Mouse (Mus musculus) gastrocnemius, postnatal 36 days (tissue): ENCODE results near the gene Efna3. TPM values are rescaled to one million over a fixed set of nuclear protein-coding genes. Genes with fewer than 3 reads are reported as not detected.

Experiments
- DNase-seq, 2 experiments: peaks; one replicate each; pipeline ENCODE4 v3.0.0; 2022
- intact Hi-C: fragments of 180-260 bp; cut with DNase I; formaldehyde crosslinking; loops from one replicate; pipeline ENCODE4 v1.15.1; 2025
- total RNA-seq, 2 experiments: library from RNA; stranded (reverse); gene quantifications; 2 replicates each; pipeline ENCODE4 v1.2.3; 2021

The Efna3 gene
- total RNA-seq, 2 experiments from 2014 or later, result not detected

GRCm38 (mm10) chr3:89293247-89293918 lies 29.4 kb downstream of the Efna3 start:
- DNase-seq, result no peak
- intact Hi-C loops, result no loop called here

- DNase-seq, result no peak
- intact Hi-C loops, result no loop called here
Observed at GRCm38 (mm10) chr3:89292303-89292702, 30.5 kb downstream of the Efna3 start.

- DNase-seq, result no peak
- intact Hi-C loops, result no loop called here
Observed at GRCm38 (mm10) chr3:89291874-89292273, 30.9 kb downstream of the Efna3 start.

- intact Hi-C loops, result no loop called here
- DNase-seq, result no peak
Observed at GRCm38 (mm10) chr3:89288503-89288928, 34.2 kb downstream of the Efna3 start.

- intact Hi-C loops, result no loop called here
- no peak for DNase-seq
Observed at GRCm38 (mm10) chr3:89287286-89287685, 35.5 kb downstream of the Efna3 start.

GRCm38 (mm10) chr3:89285526-89285925 lies 37.2 kb downstream of the Efna3 start:
- intact Hi-C loops, result no loop called here
- DNase-seq, result no peak

GRCm38 (mm10) chr3:89284261-89284660 lies 38.5 kb downstream of the Efna3 start:
- DNase-seq, result no peak
- intact Hi-C loops, result no loop called here

- intact Hi-C loops, result loop anchor here (1.0 kb wide), 1 partner anchor 33 kb away; no protein-coding TSS in a partner anchor
- no peak for DNase-seq
Observed at GRCm38 (mm10) chr3:89282291-89282643, 40.5 kb downstream of the Efna3 start.

- intact Hi-C loops, result loop anchor here (1.0 kb wide), 1 partner anchor 32 kb away; no protein-coding TSS in a partner anchor
- DNase-seq, result peak; percentile 78 to 84
Observed at GRCm38 (mm10) chr3:89281579-89282290, 41.0 kb downstream of the Efna3 start.

GRCm38 (mm10) chr3:89280606-89281511 lies 41.9 kb downstream of the Efna3 start, which contains the start of gene Efna1:
TSS of gene Efna1 (minus strand) at chr3:89281142.
- DNase-seq, result peak; percentile 56 to 61
- intact Hi-C loops, result no loop called here

- intact Hi-C loops, result no loop called here
- DNase-seq, result no peak
Observed at GRCm38 (mm10) chr3:89280050-89280605, 42.6 kb downstream of the Efna3 start.

GRCm38 (mm10) chr3:89279153-89279890 lies 43.4 kb downstream of the Efna3 start:
- peak; percentile 80 to 83 for DNase-seq
- intact Hi-C loops, result no loop called here

GRCm38 (mm10) chr3:89278643-89279042 lies 44.1 kb downstream of the Efna3 start:
- intact Hi-C loops, result no loop called here
- no peak for DNase-seq

GRCm38 (mm10) chr3:89278107-89278506 lies 44.7 kb downstream of the Efna3 start:
- intact Hi-C loops, result no loop called here
- peak; percentile 35 to 54 for DNase-seq

GRCm38 (mm10) chr3:89277281-89278021 lies 45.3 kb downstream of the Efna3 start:
- intact Hi-C loops, result no loop called here
- peak; percentile 38 to 49 for DNase-seq

GRCm38 (mm10) chr3:89276061-89276460 lies 46.7 kb downstream of the Efna3 start:
- intact Hi-C loops, result no loop called here
- DNase-seq, result no peak

- intact Hi-C loops, result no loop called here
- no peak for DNase-seq
Observed at GRCm38 (mm10) chr3:89271760-89272159, 51.0 kb downstream of the Efna3 start.

- intact Hi-C loops, result no loop called here
- no peak for DNase-seq
Observed at GRCm38 (mm10) chr3:89270891-89271290, 51.9 kb downstream of the Efna3 start.
